In genomic region chr15:16746672-16747071, GRCm38 (mm10) we compare ENCODE assay signal across 21 mouse cellular contexts. TPM values are rescaled to one million over a fixed set of nuclear protein-coding genes. Genes with fewer than 3 reads are reported as not detected.
"Had no signal": no experiment of that assay in that cellular context is flagged by ENCODE, and none has a peak within 500 bp of the region (broad histone marks: within the 10 kb centered on the region; RNA-seq: fewer than 3 reads in every experiment).

No protein-coding gene starts in this region.

- H3K9me3 ChIP-seq: megakaryocyte, embryonic 14.5 days; midbrain, embryonic 15.5 days; neural tube, embryonic 12.5 days; stomach, embryonic 15.5 days had no signal

- DNase-seq: lung, adult 18-20 months; lung, embryonic 14.5 days; lung, postnatal 10 days; right cerebral cortex, postnatal 14 days; thymus, adult 2 months; thymus, postnatal 25 days; thymus, postnatal 4 days had no signal

- ATAC-seq: midbrain, embryonic 15.5 days had no signal

- H3K27ac ChIP-seq: liver, embryonic 14.5 days; macrophage; midbrain, embryonic 15.5 days; neural tube, embryonic 12.5 days; stomach, embryonic 15.5 days; stomach, postnatal 0 days had no signal

- H3K9ac ChIP-seq: liver, embryonic 14.5 days; lung, embryonic 14.5 days; midbrain, embryonic 15.5 days; neural tube, embryonic 12.5 days; stomach, embryonic 15.5 days had no signal

- H3K4me1 ChIP-seq: megakaryocyte, embryonic 14.5 days; midbrain, embryonic 15.5 days; neural tube, embryonic 12.5 days; stomach, embryonic 15.5 days had no signal

- H3K27me3 ChIP-seq: megakaryocyte, embryonic 14.5 days; midbrain, embryonic 15.5 days; neural tube, embryonic 12.5 days; stomach, embryonic 15.5 days had no signal

- H3K4me2 ChIP-seq: lung, embryonic 14.5 days; midbrain, embryonic 11.5 days; midbrain, embryonic 15.5 days; neural tube, embryonic 12.5 days; stomach, embryonic 15.5 days had no signal

- H3K36me3 ChIP-seq: midbrain, embryonic 15.5 days; neural tube, embryonic 12.5 days; stomach, embryonic 15.5 days had no signal

- H3K4me3 ChIP-seq: megakaryocyte, embryonic 14.5 days; midbrain, embryonic 15.5 days; neural tube, embryonic 12.5 days; stomach, embryonic 15.5 days had no signal

RNA-seq across cellular contexts. Expression of gene Cdh9, which starts 18.1 kb away (rescaled TPM):
- total RNA-seq: megakaryocyte progenitor cell, adult 5-6 weeks; monocyte, adult 5-6 weeks; neutrophil, adult 5-6 weeks had no signal
- polyA plus RNA-seq: liver, embryonic 14.5 days; liver, embryonic 16.5 days; lung, embryonic 14.5 days; lung, embryonic 16.5 days; spleen, adult 2 months had no signal
